Mouse (Mus musculus) hindbrain, embryonic 12.5 days (tissue): ENCODE results near the gene Lyrm9. TPM values are rescaled to one million over a fixed set of nuclear protein-coding genes. Genes with fewer than 3 reads are reported as not detected.

Source experiments
- ATAC-seq: fragments of 200-750 bp; cut with Nextera tagmentation; 2 replicates; pipeline ENCODE4 v1.8.0; 2017; ENCODE audit warnings: moderate TSS enrichment; ENCODE audit not compliant: low FRiP score
- H3K27ac ChIP-seq: fragments of 300-500 bp; sonication (generic); 2 replicates; pipeline ENCODE4 v1.5.1; 2016; ENCODE audit warnings: mild to moderate bottlenecking
- H3K27me3 ChIP-seq: fragments of 300-500 bp; sonication (generic); 2 replicates; pipeline ENCODE4 v1.6.1; 2016; ENCODE audit warnings: mild to moderate bottlenecking
- H3K36me3 ChIP-seq: fragments of 300-500 bp; sonication (generic); 2 replicates; pipeline ENCODE4 v1.6.1; 2016; ENCODE audit warnings: mild to moderate bottlenecking
- H3K4me1 ChIP-seq: fragments of 300-500 bp; sonication (generic); 2 replicates; pipeline ENCODE4 v1.6.1; 2016
- H3K4me2 ChIP-seq: fragments of 300-500 bp; sonication (generic); replicated peaks from 2 replicates; pipeline ENCODE4 v1.6.1; 2016; ENCODE audit warnings: mild to moderate bottlenecking
- H3K4me3 ChIP-seq: fragments of 300-500 bp; sonication (generic); 2 replicates; pipeline ENCODE4 v1.5.1; 2016; ENCODE audit warnings: mild to moderate bottlenecking
- H3K9ac ChIP-seq: fragments of 300-500 bp; sonication (generic); 2 replicates; pipeline ENCODE4 v1.6.1; 2016; ENCODE audit warnings: mild to moderate bottlenecking, moderate library complexity
- H3K9me3 ChIP-seq: fragments of 300-500 bp; sonication (generic); replicated peaks from 2 replicates; pipeline ENCODE4 v1.6.1; 2016; ENCODE audit warnings: mild to moderate bottlenecking
- WGBS: fragments of 180-500 bp; shearing (Covaris S2); methylation state at CpG from one replicate; pipeline ENCODE4 v1.1.7; 2016; 5-methylcytosine and 5-hydroxymethylcytosine counted together
- polyA plus RNA-seq: library from polyadenylated mRNA; unstranded; fragments of >200 nt; fragmentation: Nextera tagmentation; extraction: Ambion mirVana; gene quantifications from 2 replicates; pipeline ENCODE4 v1.2.1, GENCODE M21; 2016

Lyrm9 gene
- polyA plus RNA-seq, 1 experiment from 2014 or later: 18.1 TPM

DNA sequence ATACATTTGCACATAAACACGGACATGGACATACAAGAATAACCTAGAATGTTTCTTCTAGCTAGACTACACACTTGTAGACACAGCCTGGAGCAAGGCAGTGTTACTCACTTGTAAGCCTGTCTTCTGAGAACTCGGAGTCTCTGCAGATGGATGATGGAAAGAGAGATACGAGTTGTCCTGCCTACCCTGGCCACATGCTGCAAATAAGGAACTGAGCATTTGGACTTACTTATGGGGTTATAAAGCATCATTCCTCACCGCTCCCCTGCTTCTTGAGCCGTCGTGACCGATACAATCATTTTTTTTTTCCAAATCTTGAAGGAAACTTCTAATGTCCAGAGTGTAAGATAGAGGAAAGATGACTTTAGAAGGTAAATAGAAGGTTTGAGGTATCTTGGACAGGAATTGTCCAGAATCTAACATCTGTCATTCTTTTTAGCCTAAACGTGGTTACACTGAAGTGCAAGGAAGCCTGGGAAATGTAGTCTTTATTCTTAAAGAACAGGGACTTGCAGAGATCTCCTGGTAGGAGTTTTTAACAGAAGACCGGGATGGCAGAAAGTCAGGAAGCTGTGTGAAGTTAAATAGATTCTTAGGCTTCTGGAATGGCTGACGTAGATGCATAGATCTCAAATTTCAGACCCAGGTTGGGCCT lies 30.2 kb upstream of the Lyrm9 start:
- whole genome bisulfite sequencing: 81% methylated on average over 10 of the region's 10 CpGs
- Histone ChIP-seq H3K27me3 (peaks cover 10% of the 10 kb centered on the region; the same call in 1 of the 2 replicates), H3K4me2 (no peak overlapping the region), H3K4me3 (no peak overlapping the region), H3K4me1 (peaks cover 16% of the 10 kb centered on the region), H3K9ac (no peak overlapping the region), H3K9me3 (no peaks in the 10 kb centered on the region), H3K27ac (no peak overlapping the region), H3K36me3 (no peaks in the 10 kb centered on the region)
- ATAC-seq: no peak

DNA sequence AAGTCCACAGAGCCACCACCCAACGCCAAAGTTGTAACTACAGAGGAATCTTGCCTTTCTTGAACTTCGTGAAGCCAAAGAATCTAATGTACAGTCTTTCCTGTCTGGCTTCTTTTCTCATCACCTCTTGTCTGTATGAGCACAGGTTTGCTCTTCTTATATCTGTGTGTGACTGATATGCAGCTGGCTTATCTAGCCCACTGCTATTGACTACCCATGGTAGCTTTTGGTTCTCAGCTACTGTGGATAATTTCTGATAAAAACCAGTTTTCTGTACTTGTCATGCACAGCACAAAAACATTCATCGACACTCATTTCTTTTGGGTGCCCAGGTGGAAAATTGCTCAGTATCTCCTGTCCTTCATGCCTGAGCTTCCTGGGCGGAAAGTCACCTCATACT lies 25.3 kb upstream of the Lyrm9 start:
- H3K27me3 ChIP-seq: no peaks in the 10 kb centered on the region; the same call in 1 of the 2 replicates
- no peaks in the 10 kb centered on the region for H3K9me3 ChIP-seq
- ATAC-seq: no peak
- H3K4me2 ChIP-seq: no peak overlapping the region
- 93% methylated on average over 4 of the region's 4 CpGs for WGBS
- H3K4me1 ChIP-seq: peaks cover 8% of the 10 kb centered on the region
- no peak overlapping the region for H3K4me3 ChIP-seq
- H3K36me3 ChIP-seq: no peaks in the 10 kb centered on the region
- H3K9ac ChIP-seq: no peak overlapping the region
- H3K27ac ChIP-seq: no peak overlapping the region

DNA sequence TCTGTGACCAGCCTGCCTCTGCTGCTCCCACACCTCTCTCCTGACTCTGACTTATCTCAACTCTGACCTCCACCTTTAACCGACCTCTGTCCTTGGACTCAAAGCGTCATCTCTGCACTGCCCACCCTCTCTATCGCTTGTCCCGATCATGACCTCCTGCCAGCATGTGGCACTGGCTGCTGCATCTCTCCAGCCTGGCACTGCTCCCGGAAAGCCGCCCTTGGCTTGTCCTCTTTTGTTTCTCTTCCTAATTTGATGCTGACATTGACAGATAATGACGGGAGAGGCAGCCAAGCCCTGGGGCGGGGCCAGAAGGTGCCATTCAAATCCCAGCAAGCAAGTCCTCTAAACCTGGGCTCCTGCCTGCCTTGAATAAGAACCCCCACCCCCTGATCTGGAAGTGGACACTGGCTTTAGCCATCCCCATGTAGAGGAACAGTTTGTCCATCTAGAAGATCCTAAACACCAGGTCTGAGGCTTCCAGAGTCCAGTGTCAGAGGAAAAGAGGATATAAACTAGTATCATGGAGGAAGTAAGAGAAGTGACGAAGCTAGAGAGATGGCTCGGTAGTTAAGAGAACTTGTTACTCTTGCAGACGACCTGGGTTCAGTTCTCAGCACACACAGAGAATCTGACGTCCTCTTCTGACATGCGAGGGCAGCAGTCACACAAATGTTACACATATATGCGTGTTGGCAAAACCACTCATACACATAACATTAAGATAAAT lies 22.6 kb upstream of the Lyrm9 start:
- no peak for ATAC-seq
- Histone ChIP-seq H3K27me3 (no peaks in the 10 kb centered on the region; the same call in 1 of the 2 replicates), H3K36me3 (no peaks in the 10 kb centered on the region), H3K4me1 (peaks cover 16% of the 10 kb centered on the region), H3K9ac (no peak overlapping the region), H3K4me2 (no peak overlapping the region), H3K9me3 (no peaks in the 10 kb centered on the region), H3K4me3 (no peak overlapping the region), H3K27ac (no peak overlapping the region)
- WGBS: 58% methylated on average over 14 of the region's 14 CpGs

DNA sequence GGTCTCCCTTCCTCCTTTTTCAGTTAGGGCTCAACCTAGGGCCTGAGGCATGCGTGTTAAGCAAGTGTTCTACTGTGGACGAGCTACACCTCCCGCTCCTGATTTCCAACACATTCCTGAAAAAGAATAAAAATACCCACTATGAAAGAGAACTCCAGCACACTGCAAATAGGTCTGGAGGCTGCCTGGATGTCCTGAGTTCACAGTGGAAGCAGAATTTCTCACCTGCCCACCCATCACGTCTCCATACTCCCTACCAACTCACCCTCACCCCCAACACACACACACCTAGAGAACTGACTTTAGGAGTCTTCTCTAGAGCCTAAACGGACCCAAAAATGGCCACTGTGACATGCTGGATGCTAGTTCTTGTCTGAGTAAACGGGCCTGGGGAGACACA lies 21.8 kb upstream of the Lyrm9 start:
- 90% methylated on average over 6 of the region's 6 CpGs for WGBS
- H3K4me3 ChIP-seq: no peak overlapping the region
- H3K27me3 ChIP-seq: no peaks in the 10 kb centered on the region; the same call in 1 of the 2 replicates
- H3K4me2 ChIP-seq: no peak overlapping the region
- H3K27ac ChIP-seq: no peak overlapping the region
- no peaks in the 10 kb centered on the region for H3K36me3 ChIP-seq
- H3K9ac ChIP-seq: no peak overlapping the region
- no peak for ATAC-seq
- H3K9me3 ChIP-seq: no peaks in the 10 kb centered on the region
- peaks cover 16% of the 10 kb centered on the region for H3K4me1 ChIP-seq

DNA sequence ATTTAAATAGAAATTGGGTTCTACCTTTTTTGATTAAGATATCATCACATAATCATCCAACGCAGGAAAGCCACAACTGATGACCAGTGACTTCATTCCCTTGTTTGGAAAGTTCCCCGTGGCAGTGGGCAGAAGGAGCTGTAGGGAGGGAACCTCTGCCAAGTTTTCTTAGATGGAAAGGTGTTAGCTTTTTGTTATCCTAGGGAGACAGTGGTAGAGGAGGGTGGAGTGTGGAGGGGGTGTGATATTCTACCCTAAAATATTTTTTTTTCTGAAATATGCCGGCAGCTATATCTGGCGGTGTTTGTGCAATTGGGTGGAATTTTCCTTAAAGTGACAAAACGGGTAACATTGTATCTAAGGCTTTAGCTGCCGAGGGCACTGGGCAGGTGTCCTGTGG lies 21.2 kb upstream of the Lyrm9 start:
- Histone ChIP-seq H3K27ac (no peak overlapping the region), H3K9ac (no peak overlapping the region), H3K36me3 (no peaks in the 10 kb centered on the region), H3K27me3 (no peaks in the 10 kb centered on the region; the same call in 1 of the 2 replicates), H3K4me1 (peaks cover 16% of the 10 kb centered on the region), H3K9me3 (no peaks in the 10 kb centered on the region), H3K4me2 (no peak overlapping the region), H3K4me3 (no peak overlapping the region)
- 68% methylated on average over 6 of the region's 6 CpGs for WGBS
- no peak for ATAC-seq

DNA sequence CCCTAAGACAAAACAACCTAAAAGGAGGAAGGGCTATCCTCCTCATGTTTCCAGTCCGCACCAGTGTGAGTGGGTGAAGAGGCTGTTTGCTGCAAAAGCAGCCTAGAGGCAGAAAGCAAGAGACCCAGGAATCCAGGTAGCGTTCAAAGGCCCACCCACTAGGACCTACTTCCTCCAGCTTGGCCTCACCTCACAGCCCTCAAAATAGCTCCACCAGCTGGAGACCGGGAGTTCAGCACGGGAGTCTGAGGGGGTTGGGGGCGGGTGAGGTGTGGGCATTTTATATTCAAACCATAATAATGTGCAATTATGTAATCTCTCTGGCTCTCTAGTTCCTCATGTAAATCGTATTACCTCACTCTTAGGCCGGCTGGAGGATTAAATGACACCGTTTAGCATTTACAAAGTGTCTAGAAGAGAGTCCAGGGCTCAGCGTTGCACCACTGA lies 20.7 kb upstream of the Lyrm9 start:
- no peak overlapping the region for H3K9ac ChIP-seq
- H3K4me2 ChIP-seq: no peak overlapping the region
- H3K4me3 ChIP-seq: no peak overlapping the region
- H3K36me3 ChIP-seq: no peaks in the 10 kb centered on the region
- WGBS: 46% methylated on average over 9 of the region's 9 CpGs
- H3K27ac ChIP-seq: no peak overlapping the region
- no peak for ATAC-seq
- H3K27me3 ChIP-seq: peaks cover under 1% of the 10 kb centered on the region; the same call in 1 of the 2 replicates
- H3K4me1 ChIP-seq: peaks cover 16% of the 10 kb centered on the region
- no peaks in the 10 kb centered on the region for H3K9me3 ChIP-seq

DNA sequence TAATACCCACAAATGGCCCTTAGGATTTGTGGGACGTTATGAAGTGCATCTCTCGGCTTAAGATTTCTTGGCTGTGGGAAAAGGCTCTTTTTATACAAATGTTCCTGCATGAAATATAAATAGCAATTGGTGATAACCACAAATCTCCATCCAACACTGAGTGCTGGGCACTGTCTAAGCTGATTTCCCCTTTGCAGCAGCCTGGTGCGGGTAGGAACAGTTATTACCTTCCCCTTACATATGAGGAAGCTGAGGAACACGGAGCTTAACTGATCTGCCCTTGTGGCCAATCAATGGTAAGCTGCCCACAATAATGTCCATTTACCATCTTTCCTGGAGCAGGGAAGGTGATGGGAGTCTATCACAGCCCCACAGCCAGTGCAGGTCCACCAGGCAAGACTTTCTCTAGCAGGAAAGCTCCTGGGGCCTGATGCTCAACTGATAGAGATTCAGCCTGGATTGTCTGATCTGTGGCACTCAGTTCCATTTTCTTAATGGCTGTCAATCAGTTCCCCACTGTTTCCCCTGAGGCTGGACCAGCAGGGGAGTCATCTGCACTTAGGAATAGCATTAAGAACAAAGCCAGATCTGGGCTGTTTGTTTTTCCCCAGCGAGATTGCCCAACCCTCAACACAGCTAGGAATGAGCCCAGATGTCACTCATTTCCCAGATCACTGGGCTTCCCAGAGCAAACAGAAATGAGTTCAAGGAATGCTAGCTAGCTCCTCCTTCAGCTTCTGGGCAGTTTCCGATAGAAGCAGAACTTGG lies 18.9 kb upstream of the Lyrm9 start:
- peaks cover 11% of the 10 kb centered on the region for H3K27me3 ChIP-seq
- 0 out of 2 replicates have a peak, but pooled peaks have one; percentile 46 for ATAC-seq
- H3K4me1 ChIP-seq: peaks cover 16% of the 10 kb centered on the region
- no peak overlapping the region for H3K4me2 ChIP-seq
- no peaks in the 10 kb centered on the region for H3K36me3 ChIP-seq
- no peaks in the 10 kb centered on the region for H3K9me3 ChIP-seq
- WGBS: 49% methylated on average over 6 of the region's 6 CpGs
- H3K27ac ChIP-seq: peak overlapping the region; percentile 44; the same call in 1 of the 2 replicates
- no peak overlapping the region for H3K4me3 ChIP-seq
- no peak overlapping the region for H3K9ac ChIP-seq

DNA sequence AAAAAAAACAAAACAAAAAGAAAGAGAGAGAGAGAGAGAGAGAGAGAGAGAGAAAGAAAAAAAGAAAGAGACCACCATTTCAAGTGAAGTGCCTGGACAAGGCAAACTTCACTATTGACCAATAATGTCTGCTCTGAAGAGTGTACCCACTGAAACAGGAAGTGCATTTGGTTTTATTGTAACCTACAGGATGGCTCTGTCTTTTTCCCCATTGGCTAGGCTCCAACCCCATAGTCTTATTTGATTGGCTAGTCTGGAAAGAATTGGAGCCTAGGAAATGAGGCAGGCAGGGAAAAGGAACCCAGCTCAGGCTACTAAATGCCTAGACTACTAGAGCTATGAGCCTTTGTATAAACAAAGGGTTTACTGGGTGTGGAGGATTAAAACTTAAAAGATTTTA lies 17.0 kb upstream of the Lyrm9 start:
- Histone ChIP-seq H3K9me3 (no peaks in the 10 kb centered on the region), H3K27me3 (peaks cover 11% of the 10 kb centered on the region; the same call in 1 of the 2 replicates), H3K27ac (no peak overlapping the region), H3K4me2 (no peak overlapping the region), H3K4me3 (no peak overlapping the region), H3K9ac (no peak overlapping the region), H3K36me3 (no peaks in the 10 kb centered on the region), H3K4me1 (peaks cover 15% of the 10 kb centered on the region)
- ATAC-seq: no peak

DNA sequence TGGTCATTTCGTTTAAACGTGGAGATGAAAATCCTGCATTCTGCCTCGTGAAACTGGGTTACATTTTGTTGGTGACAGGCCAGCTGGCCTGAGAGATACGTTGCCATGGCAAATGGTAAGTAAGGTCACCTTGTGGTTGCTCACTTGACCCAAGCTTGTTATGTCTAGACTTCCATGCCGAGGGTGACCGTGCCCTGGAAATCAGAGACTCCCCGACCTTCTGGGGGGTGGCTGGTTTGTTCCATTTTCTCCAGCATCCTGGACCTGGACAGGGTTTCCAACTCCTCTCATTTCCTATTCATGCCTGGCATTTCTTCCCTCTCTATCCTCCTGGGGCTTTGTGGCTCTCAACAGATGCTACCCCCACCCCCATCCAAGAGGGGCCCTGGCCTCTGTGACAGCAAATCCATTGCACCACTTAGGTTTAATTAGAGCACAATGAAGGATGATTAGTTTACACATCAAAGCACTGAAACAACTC lies 11.9 kb upstream of the Lyrm9 start:
- peak; percentile 47; the same call in 1 of the 2 replicates for ATAC-seq
- WGBS: 48% methylated on average over 7 of the region's 7 CpGs
- no peaks in the 10 kb centered on the region for H3K36me3 ChIP-seq
- no peak overlapping the region for H3K27ac ChIP-seq
- no peak overlapping the region for H3K4me2 ChIP-seq
- peaks cover 44% of the 10 kb centered on the region for H3K4me1 ChIP-seq
- no peak overlapping the region for H3K4me3 ChIP-seq
- peaks cover 11% of the 10 kb centered on the region; the same call in 1 of the 2 replicates for H3K27me3 ChIP-seq
- no peaks in the 10 kb centered on the region for H3K9me3 ChIP-seq
- no peak overlapping the region for H3K9ac ChIP-seq

DNA sequence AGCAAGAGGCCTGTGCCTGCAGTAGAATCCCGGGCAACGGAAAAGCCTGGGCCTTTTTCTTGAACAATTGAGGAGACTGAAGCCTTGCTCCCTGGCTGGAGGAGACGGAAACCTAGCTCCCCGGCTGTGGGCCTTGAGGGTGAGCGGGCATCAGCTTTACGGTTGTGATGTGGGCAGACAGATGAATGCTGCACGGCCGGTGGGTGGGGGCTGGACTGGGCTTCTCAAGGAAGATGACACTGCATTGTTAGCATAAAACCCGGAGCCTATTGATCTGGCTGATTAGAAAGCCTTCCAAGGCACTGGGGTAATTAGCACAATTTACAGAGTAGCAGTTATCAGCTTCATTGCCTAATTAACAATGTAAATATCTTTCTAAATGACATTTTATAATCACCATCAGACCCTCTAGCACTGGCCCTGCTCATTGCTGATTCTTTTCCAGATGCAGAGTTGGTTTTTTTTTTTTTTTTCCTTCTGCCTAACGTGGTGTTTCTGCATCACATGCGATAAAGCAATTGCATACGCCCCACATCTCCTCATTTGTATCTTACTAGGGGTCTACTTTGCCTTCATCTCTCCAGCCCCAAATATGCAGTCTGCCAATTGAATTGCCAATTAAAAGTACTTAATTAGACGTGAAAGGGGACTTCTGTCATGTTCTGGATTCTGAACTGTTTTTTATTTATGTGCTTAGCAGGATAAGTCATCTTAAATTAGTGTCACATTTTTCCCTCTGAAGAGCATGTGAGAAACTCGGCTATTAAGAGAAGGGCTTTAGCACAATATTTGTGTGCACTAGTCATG lies 10.2 kb upstream of the Lyrm9 start:
- ATAC-seq: 0 out of 2 replicates have a peak, but pooled peaks have one; percentile 53
- H3K36me3 ChIP-seq: no peaks in the 10 kb centered on the region
- H3K4me3 ChIP-seq: no peak overlapping the region
- peak overlapping the region; percentile 69 for H3K27ac ChIP-seq
- peaks cover 59% of the 10 kb centered on the region for H3K4me1 ChIP-seq
- peaks cover 6% of the 10 kb centered on the region; the same call in 1 of the 2 replicates for H3K27me3 ChIP-seq
- no peak overlapping the region for H3K4me2 ChIP-seq
- no peak overlapping the region for H3K9ac ChIP-seq
- whole genome bisulfite sequencing: 39% methylated on average over 14 of the region's 14 CpGs
- no peaks in the 10 kb centered on the region for H3K9me3 ChIP-seq

DNA sequence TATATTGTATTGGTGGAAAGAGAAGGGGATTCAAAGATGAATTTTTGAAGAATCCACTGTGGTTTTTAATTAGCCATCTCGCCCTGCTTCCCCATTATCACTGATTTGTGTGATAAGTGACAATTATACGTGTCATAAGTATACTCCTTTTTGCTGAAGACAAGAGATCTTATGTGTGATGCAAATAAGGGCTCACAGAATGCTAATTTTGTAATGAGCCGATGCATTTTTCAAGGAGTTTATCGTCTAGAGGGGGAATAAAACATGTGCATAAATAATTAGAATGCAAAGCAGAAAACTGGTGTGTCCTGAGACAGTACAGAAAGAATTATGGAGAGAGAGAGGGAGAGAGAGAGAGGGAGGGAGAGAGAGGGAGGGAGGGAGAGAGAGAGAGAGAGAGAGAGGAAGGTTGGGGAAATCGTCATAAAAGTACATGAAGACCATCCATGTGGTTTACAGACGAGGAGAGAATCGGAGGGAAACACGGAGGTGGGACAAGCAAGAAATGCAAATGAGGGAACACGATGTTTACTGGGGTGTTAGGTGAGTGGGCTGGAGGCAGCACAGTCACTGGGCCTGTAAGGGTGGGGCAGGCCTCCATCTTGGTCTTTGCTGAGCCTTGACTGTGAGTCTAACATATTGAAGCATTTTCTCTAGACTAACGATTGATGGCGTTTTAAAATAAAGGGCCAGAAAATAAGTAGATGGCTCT lies 8.9 kb upstream of the Lyrm9 start:
- WGBS: 70% methylated on average over 11 of the region's 11 CpGs
- H3K4me1 ChIP-seq: peaks cover 60% of the 10 kb centered on the region
- no peak overlapping the region for H3K4me3 ChIP-seq
- H3K9me3 ChIP-seq: no peaks in the 10 kb centered on the region
- no peaks in the 10 kb centered on the region for H3K36me3 ChIP-seq
- ATAC-seq: no peak
- no peaks in the 10 kb centered on the region for H3K27me3 ChIP-seq
- no peak overlapping the region for H3K27ac ChIP-seq
- no peak overlapping the region for H3K9ac ChIP-seq
- H3K4me2 ChIP-seq: no peak overlapping the region
